Mouse (Mus musculus): Measurements from ENCODE around the gene Nsmf. TPM values are rescaled to one million over a fixed set of nuclear protein-coding genes. Genes with fewer than 3 reads are reported as not detected.

The Nsmf gene
- total RNA-seq, 2 experiments from 2014 or later, result 975 to 1,037 TPM

DNA sequence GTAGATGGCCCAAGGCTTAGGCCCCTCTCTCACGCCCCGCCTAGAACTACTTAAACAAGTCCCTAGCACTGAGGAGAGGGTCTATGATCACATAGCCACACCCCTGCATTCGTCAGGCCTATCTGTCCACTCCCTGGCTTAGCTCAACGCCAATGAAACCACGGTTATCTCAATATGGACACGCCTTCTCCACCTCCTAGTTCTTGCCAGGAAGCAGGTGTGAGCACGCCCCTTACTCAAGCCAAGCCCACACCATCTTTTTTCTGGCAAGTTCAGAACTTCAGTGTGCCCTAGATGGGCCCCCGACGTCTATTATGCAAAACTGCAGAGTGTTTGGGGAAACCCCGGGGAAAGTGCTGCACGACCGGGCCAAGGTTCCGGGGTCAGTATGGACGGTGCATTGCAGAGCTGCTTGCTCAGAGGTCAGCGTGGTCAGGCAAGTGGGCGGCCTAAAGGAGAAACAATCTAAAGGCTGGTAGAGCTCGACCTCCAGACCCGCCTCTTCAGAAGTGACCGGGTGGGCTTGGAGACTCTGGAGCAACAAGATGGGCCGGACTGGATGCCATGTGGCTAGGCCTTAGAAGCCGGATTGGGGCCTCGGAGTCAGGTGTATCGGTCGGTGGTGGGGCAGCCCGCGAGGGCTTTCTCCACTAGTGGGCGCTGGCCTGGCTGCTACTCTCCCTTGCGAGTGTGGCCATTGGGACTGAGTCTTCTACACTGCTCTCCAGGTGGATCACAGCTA lies 41.1 kb downstream of the Nsmf start, which contains the start of gene Noxa1:
TSS of gene Noxa1 (minus strand) at position 41 of the 742 bp plus-strand sequence.
- Histone ChIP-seq H3K4me3 (no peak within 1 kb of the TSS), H3K27ac (no peak within 1 kb of the TSS; the same call in 1 of the 2 replicates)
- DNase-seq (ENCODE audit: low spot score in 2 of 2), result no peak
- TF ChIP-seq CTCF (conservative IDR thresholded peaks at IDR 0.05), result no peak; the same call in 1 of the 2 replicates

DNA sequence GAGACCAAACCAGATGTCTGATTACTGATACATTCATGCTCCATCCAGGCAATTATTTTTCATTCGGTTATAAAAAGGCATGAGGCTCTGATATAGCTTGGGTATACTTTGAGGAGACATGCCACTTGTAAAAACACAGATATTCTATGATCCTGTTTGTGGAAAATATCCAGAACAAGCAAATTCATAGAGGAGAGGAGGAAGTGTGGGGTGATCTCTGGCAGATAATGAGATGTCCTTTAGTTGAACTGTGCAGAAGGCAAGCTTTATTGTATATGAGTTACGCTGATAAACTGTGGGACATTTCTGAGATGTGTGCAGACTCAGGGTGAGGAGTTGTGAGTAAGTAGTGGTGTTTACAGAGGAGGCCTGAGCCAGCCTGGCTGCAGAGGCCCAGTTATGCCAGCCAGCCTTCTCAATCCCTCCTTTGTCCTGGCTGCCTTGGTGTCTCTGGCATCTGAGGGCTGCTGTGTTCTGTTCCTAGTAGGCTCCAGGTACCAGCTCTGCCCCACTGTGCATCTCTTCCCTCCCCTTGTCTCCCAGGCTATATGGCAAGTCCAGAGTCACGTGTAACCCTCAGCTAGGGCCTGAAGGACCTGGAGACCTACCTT lies 44.0 kb downstream of the Nsmf start:
- no peak for TF ChIP-seq CTCF (conservative IDR thresholded peaks at IDR 0.05)
- DNase-seq (ENCODE audit: low spot score in 2 of 2), result no peak
- peak overlapping the region; percentile 83 for H3K27ac ChIP-seq
- H3K4me3 ChIP-seq, result no peak overlapping the region

DNA sequence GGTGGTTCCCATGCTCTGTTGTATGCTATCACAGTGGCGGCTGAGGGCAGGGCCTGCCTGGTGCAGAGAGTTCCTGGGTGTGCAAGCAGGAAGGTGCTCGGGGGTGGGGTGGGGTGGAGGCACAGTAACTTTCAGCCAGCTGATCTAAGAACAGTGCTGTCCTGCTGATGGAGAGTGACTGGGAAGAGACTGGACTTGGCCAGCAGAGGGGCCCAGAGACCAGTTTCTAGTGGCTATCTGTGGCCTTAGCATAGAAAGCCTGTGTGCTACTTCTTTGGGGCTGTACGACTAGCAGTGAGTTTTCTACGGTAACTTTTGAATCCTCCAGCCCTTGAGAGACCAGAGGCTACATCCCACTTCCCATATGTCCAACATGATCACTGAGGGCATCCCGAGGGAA lies 44.8 kb downstream of the Nsmf start:
- H3K4me3 ChIP-seq, result no peak overlapping the region
- peak; percentile 76 for TF ChIP-seq CTCF (conservative IDR thresholded peaks at IDR 0.05)
- H3K27ac ChIP-seq, result peak overlapping the region; percentile 83
- peak; percentile 32 to 33 for DNase-seq (ENCODE audit: low spot score in 2 of 2)

DNA sequence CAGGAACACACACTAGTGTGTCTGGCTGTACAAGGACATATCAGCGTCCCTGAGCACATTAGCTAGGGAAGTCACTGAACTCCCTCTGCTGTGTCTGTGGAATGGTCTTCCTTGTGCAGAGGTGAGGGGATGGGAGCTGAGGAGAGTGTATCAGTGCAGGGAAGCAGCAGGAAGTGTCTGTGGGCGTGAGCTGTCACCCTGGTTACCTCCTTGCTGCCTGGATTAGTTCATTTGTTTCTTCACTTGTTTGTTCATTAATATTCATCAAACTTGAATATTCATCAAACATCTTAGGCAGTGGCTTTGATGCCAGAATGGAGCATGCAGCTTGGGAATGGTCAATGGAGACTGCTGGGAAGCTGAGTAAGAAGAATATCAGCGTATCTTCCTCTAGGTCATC lies 45.5 kb downstream of the Nsmf start:
- Histone ChIP-seq H3K4me3 (no peak overlapping the region), H3K27ac (peak overlapping the region; percentile 83)
- no peak for TF ChIP-seq CTCF (conservative IDR thresholded peaks at IDR 0.05)
- DNase-seq (ENCODE audit: low spot score in 2 of 2), result no peak

DNA sequence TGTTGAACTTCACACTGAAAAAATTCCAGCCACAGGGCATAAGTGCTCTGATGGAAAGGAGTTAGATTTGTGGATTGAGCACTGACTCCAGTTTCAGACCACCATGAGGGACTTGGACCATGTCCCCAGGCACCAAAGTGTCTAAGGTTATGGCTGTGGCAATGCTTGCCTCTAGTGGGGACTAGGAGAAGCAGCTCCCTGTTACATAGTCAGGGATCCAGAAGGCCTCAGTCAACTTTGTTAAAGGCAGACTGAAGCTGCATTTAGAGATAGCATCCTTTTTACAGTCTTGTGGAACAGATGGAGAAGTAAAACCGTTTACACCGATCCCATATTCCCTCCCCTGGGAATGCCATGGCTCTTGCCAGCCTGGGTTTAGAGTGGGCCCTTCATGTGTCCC lies 50.0 kb downstream of the Nsmf start:
- H3K4me3 ChIP-seq, result no peak overlapping the region
- no peak for DNase-seq (ENCODE audit: low spot score in 2 of 2)
- TF ChIP-seq CTCF (conservative IDR thresholded peaks at IDR 0.05), result peak; percentile 51
- H3K27ac ChIP-seq, result no peak overlapping the region

DNA sequence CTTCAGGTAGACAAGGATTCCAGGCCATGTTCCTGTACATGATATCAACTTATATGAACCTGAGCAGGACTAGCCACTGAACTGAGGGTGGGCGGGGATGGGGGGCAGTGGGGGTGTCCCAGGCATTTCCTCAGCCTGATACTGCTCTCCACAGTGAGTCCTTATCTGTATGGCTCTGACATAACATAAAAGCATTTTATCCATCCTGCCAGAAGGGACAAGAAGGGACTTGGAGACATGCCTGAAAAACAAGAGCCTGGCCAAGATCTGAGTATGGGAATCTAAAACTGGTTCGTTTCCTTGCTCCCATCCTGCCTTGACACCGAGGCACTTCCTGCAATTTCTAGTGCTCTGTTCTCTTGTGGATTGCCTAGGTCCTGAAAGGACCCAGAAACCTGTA lies 51.9 kb downstream of the Nsmf start:
- H3K27ac ChIP-seq, result no peak overlapping the region
- DNase-seq (ENCODE audit: low spot score in 2 of 2), result no peak
- TF ChIP-seq CTCF (conservative IDR thresholded peaks at IDR 0.05), result no peak
- H3K4me3 ChIP-seq, result no peak overlapping the region

DNA sequence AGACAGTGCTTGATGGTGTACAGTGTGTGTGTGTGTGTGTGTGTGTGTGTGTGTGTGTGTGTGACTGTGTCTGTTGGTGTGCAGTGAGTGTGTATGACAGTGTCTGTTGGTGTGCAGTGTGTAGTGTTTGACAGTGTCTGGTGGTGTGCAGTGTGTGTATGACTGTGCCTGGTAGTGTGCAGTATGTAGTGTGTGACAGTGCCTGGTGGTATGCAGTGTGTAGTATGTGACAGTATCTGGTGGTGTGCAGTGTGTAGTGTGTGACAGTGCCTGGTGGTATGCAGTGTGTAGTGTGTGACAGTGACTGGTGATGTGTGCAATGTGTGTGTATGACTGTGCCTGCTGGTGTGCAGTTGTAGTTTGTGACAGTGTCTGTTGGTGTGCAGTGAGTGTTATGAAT lies 55.3 kb downstream of the Nsmf start:
- no peak for TF ChIP-seq CTCF (conservative IDR thresholded peaks at IDR 0.05)

DNA sequence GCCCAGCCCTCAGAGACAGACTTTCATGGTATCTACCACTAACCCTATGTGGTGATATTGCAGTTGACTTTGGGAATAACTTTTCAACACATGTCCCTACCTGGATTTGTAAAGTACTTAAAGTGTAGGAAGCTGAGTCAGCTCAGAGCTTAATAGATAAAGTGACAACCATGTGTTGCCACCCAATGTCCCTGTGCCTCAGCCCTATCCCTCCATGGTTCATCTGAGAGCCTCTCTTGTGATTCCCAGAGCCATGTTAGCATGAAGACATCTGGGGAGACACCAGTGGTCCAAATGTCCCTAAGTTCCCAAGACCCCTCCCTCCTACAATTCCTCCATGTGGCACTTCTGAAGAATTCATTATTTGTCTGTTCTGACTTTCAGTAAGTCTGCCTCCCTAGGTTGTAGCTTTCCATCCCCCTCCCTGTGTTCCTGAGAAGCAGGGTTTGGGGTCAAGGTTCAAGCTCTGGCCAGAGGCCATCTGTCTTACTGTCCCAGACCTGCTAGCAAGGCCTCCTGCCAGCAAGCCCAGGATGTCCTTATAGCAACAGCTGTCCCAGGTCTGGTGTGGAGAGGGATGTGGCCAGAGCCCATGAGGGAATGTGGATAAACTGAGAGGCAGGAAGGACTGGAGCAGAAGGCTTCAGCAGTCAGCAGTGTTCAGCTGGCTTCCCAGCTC lies 56.5 kb downstream of the Nsmf start:
- H3K4me3 ChIP-seq, result no peak overlapping the region
- no peak for TF ChIP-seq CTCF (conservative IDR thresholded peaks at IDR 0.05)
- DNase-seq (ENCODE audit: low spot score in 2 of 2), result no peak
- 0 out of 2 replicates have a peak overlapping the region, but pooled peaks have one; percentile 5 for H3K27ac ChIP-seq

More for the DNA sequence above, 55.3 kb downstream of the Nsmf start:
- no peak for DNase-seq (ENCODE audit: low spot score in 2 of 2)
- no peak overlapping the region for H3K4me3 ChIP-seq
- no peak overlapping the region for H3K27ac ChIP-seq

DNA sequence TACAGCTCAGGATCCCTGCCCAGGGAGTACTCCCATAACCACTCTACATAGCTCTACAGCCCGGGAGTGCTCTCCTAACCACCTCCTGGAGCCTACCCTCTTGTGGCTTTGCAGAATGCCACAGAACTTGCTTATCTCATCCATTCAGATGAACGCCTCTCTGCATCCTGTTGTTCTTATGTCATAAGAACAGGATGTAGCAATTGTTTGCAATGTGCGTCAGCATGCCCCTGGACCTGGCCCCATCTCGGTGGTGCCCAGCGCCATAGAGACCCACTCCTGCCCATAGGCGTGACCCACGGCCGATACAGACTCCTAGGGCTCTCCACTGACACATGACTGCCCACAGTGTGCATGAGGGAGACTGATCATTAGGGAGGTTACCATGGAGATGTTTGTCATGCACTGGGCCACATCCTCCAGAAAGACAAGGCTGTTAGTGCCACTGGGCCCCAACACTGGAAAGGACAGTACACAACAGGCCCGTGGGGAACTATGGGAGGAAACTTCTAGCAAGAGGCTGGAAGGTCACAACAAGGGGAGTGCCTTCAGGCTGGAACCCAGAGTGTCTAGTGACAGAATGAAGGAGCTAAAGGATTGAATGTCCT lies 57.1 kb downstream of the Nsmf start:
- 0 out of 2 replicates have a peak overlapping the region, but pooled peaks have one; percentile 5 for H3K27ac ChIP-seq
- H3K4me3 ChIP-seq, result no peak overlapping the region
- no peak for DNase-seq (ENCODE audit: low spot score in 2 of 2)
- no peak for TF ChIP-seq CTCF (conservative IDR thresholded peaks at IDR 0.05)

Small RNA genes lying within 50 kb of the gene (microRNA-seq; reads per million reads assigned to microRNA genes)
- gene Gm24328, result 0 reads per million in 2 experiments
- gene Mir7664, result 0 reads per million in 2 experiments

Other genes starting within 250 kb of the Nsmf start
- gene Ehmt1, start 134.7 kb upstream of the Nsmf start, total RNA-seq (2021), result 10 to 100 TPM; 63.3 to 70.0 TPM
- 10 to 100 TPM; 11.5 to 18.3 TPM for gene Arrdc1, start 119.1 kb upstream of the Nsmf start, total RNA-seq (2021)
- 10 to 100 TPM; 35.0 to 36.2 TPM for gene Zmynd19, start 104.6 kb upstream of the Nsmf start, total RNA-seq (2021)
- 10 to 100 TPM; 30.5 to 39.6 TPM for gene Dph7, start 92.0 kb upstream of the Nsmf start, total RNA-seq (2021)
- gene Mrpl41, start 79.3 kb upstream of the Nsmf start, total RNA-seq (2021), result 10 to 100 TPM; 84.0 to 86.9 TPM
- gene Pnpla7, start 78.3 kb upstream of the Nsmf start, total RNA-seq (2021), result 10 to 100 TPM; 30.7 to 31.4 TPM
- gene Entpd8, start 25.9 kb downstream of the Nsmf start, total RNA-seq (2021), result not detected
- not detected for gene Noxa1, start 40.8 kb downstream of the Nsmf start, total RNA-seq (2021)
- 10 to 100 TPM; 21.3 to 21.9 TPM for gene Nrarp, start 126.4 kb downstream of the Nsmf start, total RNA-seq (2021)
- gene Tor4a, start 142.5 kb downstream of the Nsmf start, total RNA-seq (2021), result 1 to 10 TPM; 2.2 to 3.0 TPM
- gene Nelfb, start 157.1 kb downstream of the Nsmf start, total RNA-seq (2021), result 10 to 100 TPM; 57.0 to 58.5 TPM
- under 1 TPM in 1 of 2 experiments, not detected in 1; 0.33 TPM for gene Stpg3, start 160.3 kb downstream of the Nsmf start, total RNA-seq (2021)
- gene Fam166a, start 164.4 kb downstream of the Nsmf start, total RNA-seq (2021), result not detected
- 100 to 1,000 TPM; 305 to 309 TPM for gene Tubb4b, start 170.3 kb downstream of the Nsmf start, total RNA-seq (2021)
- not detected for gene Slc34a3, start 180.0 kb downstream of the Nsmf start, total RNA-seq (2021)
- not detected for gene Rnf224, start 182.4 kb downstream of the Nsmf start, total RNA-seq (2021)
- 100 to 1,000 TPM; 228 to 232 TPM for gene Rnf208, start 187.9 kb downstream of the Nsmf start, total RNA-seq (2021)
- not detected for gene Cysrt1, start 188.1 kb downstream of the Nsmf start, total RNA-seq (2021)
- gene AL732309.1, start 192.5 kb downstream of the Nsmf start, total RNA-seq (2021), result 1 to 10 TPM; 2.2 to 2.4 TPM
- gene Tmem203, start 201.1 kb downstream of the Nsmf start, total RNA-seq (2021), result 10 to 100 TPM; 35.1 to 35.8 TPM
- gene Tprn, start 208.3 kb downstream of the Nsmf start, total RNA-seq (2021), result 10 to 100 TPM; 21.5 to 23.8 TPM
- gene Ssna1, start 218.1 kb downstream of the Nsmf start, total RNA-seq (2021), result 10 to 100 TPM; 64.5 to 69.3 TPM
- 10 to 100 TPM; 84.6 to 84.7 TPM for gene Anapc2, start 218.1 kb downstream of the Nsmf start, total RNA-seq (2021)
- not detected for gene Tmem210, start 233.8 kb downstream of the Nsmf start, total RNA-seq (2021)
- not detected for gene Lrrc26, start 235.6 kb downstream of the Nsmf start, total RNA-seq (2021)

Data from layer of hippocampus, adult 2 months (tissue).